Mouse (Mus musculus): ENCODE measurements around the gene Tm6sf1.
"Not testable (repeated sequence)": the region's sequence is repeated elsewhere in the genome, so short reads cannot be mapped to it uniquely, and the experiment has no call there.

Gene Tm6sf1

DNA sequence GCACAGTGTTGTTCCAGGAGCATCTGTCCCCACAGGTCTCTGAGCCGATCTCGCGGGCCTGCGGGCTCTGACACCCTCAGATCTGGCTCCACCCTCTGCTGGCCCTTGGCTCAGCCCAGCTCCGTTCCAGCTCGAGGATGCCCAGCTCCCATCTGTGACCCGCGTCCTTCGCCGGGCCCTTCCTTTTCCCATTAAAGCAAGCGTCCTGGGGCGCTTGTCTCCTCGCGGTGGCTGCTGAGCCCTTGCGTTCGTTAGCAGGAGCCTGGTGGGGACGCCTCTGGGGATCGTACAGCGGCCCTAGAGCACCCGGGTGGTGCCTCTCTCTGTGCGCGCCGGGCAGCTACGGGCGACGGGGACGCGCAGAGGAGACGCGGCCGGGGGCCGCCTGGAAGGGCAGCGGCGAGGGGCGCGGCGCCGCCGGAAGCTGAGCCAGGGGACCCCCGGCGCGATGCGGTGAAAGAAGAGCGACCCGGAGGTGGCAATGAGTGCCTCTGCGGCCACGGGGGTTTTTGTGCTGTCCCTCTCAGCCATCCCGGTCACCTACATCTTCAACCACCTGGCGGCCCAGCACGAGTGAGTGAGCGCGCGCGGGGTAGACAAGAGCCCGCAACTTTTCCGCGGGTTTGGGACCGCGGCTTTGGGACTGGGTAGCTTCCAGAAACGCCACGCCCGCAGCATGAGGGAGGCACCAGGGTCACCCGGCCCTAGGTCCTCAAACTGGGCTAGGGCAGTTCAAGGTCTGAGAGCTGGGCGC lies at the start of gene Tm6sf1:
TSS of gene Tm6sf1 (plus strand) at position 34 of the 754 bp plus-strand sequence.
- DNase-seq, result peak; percentile 68

DNA sequence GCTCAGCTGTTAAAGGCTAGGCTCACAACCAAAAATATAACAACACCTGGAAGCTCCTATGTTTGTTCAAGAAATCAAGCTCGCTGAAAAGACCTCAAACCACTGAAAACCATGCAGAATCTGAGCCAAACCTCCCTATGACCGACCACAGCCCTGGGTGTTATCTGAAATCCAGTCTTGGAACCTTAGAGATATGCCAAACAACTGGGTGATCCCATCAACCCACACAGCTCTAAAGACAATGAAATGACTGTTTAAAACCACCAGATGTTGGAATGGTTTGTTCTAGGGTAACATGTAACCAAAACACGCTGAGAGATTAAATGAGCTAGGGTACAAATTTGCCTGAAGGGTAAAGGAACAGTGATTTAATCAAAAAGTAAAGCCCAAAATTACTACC lies 33.9 kb upstream of the Tm6sf1 start:
- DNase-seq, result no peak

DNA sequence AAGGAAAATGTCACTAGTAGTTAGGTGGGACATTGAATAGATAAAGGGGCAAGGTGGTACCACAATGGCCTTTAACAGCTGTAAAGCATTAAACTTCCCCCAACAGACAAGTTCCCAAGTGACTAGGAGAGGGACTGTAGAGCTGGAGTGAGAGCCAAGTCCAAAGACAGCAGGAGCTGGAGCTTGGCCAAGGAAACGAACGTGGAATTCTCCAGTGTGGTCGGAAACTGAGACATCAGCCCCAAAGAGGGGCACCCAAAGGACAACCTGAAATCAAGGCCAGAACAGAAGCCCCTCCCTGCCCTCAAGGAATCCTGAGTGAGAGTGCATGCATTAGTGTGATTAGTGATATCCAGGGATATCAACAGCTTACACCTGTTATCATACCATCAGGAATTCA lies 33.4 kb upstream of the Tm6sf1 start:
- no peak for DNase-seq

DNA sequence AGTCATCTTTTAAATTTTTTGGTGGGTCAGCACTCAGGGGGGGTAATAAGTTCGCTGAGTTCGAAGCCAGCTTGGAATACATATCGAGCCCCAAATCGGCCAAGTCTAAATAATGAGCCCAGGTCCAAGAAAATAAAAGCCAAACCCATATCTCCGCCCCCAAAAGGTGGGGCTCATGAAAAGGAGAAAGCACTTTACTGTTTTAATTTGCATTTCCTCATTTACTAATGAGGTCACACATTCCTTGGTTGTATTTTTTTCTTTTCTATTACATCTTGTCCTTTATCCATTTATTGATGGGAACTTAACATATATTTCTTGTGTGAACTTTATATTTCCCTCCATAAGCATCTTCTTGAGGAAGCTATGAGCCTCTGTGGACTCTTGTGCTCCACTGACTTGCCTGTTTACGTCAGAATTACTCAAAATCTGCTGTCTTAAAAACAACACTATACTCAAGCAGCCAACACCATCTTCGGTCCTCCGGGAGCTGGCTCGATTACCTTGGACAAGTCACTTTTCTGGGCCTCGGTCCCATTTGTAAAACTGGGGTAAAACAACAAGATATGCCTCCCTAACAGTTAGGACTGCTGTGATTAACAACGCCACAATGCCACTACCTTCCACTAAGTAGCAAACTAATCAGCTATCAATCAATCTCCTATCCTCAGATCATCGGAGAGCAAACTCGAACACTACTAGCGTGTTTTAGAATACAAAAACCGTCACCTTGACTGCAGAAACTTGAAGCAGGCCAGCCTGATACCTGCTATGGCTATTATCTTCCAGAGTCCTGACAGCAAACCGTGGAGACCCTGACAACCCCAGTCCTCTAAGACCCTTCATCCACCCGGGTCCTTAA lies 30.8 kb upstream of the Tm6sf1 start:
- DNase-seq, result peak; percentile 62

DNA sequence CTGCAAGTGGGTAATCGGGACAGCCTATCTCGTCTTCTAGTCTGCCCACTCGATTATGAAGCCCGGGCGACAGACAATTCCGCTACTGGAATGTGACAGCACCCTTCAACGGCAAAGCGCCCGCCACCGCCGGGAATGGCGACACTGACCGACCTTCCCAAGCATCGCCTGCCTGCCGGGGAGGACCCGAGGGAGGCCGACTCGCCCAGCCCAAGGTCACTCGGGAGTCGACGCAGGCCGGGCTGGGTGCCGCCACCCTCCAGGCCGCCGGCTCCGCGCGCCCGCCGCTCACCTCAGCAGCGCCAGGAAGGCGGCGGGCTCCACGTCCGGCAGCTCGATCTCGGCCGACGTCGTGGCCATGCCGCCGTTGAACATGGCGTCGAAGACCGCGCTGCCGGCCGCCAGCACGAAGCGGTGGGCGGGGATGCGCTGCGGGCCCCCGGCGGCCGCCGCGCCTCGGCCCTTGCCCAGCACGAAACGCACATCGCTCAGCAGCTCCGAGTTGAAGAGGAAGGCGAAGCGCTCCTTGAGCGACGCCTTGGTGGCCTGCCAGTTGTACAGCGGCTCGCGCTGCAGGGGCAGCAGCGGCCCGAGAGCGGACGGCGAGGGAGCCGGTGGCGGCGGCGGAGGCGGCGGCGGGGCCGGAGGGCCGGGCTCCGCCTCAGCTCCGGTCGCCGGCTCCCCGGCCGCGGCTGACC lies 30.0 kb upstream of the Tm6sf1 start:
- DNase-seq, result peak; percentile 51

DNA sequence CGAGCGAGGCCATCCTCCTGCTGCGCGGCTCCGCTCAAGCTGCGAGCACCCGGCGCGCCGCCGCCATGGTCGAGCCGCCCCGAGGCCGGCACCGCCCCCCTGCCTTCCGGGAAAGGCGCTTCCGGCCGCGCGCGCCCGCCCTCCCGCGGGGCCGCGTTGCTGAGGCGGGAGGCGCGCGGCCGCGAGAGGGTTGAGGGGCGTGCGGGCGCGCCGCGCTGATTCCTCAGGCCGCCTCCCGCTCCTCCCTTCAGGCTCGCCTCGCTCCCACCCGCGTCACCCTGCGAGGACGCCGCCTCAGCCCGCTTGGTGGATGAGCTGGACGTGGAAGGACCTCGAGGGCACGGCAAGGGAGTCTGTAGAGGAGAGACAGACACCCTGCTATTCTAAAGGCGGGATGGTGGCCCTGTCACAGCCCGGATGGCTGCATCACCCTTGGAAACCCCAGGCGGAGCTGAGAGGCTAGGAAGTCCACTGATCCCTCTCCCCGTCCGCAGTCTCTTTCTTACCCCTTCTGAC lies 29.4 kb upstream of the Tm6sf1 start, which contains the start of gene Btbd1:
TSS of gene Btbd1 (minus strand) at position 53 of the 516 bp plus-strand sequence.
- peak; percentile 87 for DNase-seq

DNA sequence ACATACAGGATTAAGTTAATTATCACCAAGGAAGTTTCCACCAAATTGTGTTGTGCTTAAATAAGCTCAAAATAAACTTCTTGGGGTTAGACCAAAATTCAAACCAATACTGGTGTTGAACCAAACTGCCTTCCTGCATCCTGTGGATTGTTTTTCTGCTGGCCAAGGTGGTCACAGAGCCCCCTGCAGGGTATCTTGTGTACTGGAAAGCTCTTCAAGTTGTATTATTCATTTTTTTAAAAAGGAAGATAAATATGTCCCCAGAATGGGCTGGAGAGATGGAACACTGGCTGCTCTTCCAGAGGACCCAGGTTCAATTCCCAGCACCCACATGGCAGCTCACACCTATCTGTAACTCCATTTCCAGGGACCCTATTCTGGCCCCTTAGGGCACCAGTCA lies 24.0 kb upstream of the Tm6sf1 start:
- no peak for DNase-seq

DNA sequence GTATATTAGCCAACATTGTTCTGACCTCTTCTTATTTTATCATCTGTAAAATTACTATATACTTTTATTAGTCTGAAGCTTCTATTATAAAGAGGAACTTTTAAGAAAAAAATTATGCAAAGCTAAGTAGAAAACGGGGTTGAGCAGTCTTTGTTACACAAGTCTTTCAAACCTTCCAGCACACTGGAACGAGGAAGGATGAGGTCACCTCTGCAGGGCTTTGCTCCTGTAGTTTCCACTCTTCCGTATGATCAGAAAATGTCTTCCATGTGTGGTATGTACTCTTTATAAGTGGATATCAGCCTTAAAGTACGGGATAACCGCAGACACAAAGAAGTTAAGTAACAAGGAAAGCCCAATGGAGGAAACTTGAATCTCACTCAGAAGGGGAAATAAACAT lies 23.4 kb upstream of the Tm6sf1 start:
- DNase-seq, result no peak

DNA sequence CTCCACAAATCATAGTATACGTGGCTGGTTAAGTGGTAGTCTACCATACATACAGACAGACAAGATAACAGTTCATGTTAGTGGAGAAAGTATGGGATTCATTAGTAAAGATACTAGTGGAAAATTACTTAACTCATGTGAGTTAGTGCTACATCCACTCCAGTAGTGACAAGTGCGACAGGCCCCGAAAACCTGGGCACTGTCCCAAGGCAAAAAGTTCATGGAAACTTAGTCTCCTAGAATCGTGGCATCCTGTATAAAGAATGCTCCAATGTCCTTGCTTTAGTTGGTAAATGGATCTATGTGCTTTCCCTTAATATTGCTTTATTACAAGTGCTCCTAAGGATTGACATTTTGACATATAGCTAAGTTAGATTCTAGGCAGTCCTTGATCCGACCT lies 21.0 kb upstream of the Tm6sf1 start:
- not testable (repeated sequence) for DNase-seq

DNA sequence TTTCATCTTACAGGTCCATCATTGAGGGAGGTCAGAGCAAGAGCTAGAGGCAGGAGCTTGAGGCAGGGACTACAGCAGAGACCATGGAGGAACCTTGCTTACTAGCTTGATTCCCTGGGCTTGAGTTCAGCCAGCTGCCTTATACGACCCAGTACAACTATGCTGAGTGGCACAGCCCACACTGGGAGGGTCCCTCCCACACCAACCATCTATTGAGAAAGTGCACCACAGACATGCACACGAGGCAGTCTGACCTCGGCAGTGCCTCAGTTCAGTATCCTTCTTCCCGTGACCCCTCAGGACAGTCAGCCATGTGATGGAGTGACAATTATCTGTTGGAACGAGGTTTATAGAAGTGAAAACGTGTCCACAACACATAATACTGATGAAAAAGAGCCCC lies 19.1 kb upstream of the Tm6sf1 start:
- peak; percentile 44 for DNase-seq

DNA sequence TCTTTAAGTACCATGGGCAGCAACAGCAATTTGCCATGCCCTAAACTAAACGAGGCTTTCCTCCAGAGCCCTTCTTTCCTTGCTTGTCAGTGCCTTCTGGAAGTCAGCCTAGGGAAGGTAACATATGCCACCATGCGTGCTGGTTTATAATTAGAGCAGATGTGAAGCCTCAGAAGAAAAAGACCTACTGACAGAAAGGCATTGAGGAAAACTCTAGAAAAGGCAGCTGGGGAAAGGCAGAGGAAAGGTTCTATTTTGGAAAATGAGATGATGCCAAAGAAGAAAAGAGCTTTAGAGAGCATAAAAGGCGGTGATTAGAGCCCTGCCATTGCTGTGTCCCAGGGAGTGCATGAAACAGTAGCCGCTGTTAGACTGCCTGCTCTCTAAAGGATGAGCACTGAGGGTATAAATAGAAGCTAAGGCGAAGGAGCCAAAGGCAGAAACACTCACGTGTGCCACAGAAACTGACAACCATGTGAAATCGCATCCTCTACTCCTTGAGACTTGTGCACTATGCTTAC lies 18.1 kb upstream of the Tm6sf1 start:
- no peak for DNase-seq

DNA sequence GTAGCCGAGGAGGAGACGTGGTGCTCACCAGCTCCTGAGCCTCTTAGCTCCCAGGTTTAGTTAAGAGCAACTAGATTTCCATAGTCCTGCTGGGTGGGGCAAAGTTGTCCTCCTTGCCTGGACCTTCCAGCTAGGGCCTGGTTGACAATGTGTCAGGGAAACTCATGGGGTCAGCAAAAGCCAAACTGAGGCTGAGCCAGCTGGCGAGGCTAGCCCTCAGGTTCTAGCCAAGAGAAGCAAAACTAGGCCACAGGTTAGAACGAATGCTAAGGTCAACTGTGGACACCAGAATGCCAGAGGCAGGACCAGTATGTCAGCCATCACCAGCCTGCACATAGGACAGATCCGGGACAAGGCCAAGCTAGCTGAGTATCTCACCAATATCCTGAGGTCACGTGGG lies 17.4 kb upstream of the Tm6sf1 start:
- DNase-seq, result no peak

DNA sequence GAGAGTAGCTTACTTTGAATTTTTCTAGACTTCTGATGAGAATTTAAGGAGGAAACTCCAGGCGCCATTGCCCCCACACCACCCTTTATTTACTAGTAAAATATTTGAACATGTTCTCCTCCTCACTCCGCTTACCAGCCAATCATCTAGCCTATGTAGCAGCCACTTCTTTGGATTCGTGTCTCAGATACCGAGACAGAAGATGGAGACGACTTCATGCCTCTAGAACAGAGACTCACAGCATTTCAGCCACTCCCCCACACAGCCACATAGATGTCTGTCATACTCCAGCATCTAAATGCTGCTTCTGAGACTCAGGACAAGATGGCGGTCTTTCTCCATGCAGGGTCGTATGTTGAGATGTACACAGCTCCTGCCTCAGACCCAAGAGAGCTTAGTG lies 16.7 kb upstream of the Tm6sf1 start:
- no peak for DNase-seq

DNA sequence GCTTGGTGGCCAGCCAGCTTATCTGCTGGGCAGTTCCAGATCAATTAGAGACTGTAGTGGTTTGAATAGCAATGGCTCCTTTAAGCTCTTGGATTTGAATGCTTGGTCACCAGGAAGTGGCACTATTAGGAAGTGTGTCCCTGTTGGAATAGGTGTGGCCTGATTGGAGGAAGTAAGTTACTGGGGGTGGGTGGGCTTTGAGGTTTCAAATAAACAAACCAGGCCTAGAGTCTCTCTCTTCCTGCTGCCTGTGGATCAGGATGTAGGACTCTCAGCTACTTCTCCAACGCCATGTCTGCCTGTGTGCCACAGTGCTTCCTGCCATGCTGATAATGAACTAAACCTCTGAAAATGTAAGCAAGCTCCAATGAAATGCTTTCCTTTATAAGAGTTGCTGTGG lies 15.8 kb upstream of the Tm6sf1 start:
- no peak for DNase-seq

DNA sequence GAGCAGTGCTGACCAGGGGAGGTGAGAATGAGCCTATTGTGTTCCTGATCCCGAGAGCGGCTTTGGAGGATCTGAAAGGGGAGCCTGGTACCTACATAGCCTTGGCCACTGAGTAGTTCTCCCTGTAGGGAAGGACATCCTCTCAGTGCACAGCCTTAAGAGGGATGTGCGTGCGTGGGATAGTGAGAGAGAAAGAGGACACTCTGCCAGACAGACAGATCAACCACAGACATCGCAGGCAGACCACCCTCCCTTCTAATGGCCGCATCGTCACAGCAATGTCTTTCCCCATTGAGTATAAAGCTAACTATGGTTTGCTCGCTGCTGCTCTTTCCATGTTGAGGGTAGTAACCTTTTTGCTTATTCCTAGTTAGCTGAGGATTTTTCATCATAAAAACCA lies 14.9 kb upstream of the Tm6sf1 start:
- no peak for DNase-seq

DNA sequence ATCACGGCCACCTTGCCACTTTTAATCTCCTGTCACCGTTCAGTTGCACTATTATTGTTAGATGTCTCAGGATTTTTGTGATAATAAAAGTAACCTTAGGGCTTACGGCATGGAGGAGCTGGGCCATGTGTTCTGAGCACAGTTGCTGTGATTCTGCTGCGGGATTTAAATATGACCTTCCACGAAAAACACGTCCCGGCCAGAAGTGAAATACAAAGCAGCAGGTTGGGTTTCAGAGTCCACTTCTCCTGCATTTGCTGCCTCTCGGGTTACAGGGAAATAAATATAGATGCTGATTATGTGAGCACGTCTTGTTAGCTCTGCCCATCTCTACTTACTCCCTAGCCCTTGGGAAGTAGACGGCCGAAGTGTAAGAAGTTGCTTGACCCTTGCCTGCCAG lies 14.0 kb upstream of the Tm6sf1 start:
- no peak for DNase-seq

DNA sequence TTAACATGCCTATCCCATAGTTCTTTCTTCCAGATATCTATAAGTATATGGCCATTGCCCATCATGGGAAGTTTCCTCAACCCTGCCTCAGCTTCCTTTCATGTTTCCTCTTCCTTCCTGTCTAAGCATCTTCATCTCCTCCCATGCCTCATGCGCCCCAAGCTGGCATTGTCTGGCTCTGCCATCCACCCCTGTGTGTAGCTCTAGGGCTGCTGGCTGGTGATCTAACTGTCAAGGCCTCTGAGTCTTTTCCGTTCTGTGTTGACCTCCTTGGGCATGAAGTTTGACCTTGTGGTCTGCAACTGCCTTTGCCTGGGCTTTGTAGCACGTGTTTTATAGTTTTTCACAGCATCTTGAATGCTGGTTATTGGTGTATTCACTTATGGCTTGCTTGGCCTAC lies 13.5 kb upstream of the Tm6sf1 start:
- DNase-seq, result no peak

DNA sequence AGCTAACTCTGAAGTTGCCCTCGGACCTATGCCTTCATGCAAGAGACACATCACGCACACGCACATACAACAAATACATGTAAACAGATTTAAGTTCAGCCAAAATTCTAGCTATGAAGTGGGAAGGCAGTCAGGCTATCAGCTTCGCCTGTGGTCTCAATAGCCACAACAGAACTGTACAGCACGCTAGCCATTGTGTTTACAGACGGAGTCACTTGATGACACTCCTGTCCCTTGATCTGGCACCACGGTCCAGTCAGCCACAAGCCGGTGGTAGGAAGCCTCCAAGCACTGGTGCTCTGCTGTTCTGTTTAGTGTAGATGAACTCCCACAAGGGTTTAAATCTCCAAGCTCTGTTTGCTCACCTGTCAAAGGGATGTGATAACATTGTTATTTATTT lies 12.8 kb upstream of the Tm6sf1 start:
- no peak for DNase-seq

DNA sequence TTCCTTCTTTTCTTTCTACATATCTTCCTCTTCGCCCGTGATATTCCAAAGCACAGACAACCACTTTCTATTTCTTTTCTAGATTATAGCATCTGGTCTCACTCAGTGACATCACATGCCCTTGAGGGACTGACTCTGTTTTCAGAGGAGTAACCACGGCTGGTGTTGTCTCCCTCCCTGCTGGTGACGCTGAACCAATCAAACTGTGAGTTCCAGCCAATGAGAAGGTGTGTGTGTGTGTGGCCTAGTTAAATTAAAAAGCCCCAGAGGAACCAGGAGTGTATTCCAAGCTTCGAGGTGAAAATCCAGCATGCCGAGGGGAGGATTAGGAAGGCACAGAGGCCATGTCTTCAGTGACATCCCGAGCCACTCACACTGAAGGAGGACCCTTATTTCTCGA lies 11.8 kb upstream of the Tm6sf1 start:
- no peak for DNase-seq

DNA sequence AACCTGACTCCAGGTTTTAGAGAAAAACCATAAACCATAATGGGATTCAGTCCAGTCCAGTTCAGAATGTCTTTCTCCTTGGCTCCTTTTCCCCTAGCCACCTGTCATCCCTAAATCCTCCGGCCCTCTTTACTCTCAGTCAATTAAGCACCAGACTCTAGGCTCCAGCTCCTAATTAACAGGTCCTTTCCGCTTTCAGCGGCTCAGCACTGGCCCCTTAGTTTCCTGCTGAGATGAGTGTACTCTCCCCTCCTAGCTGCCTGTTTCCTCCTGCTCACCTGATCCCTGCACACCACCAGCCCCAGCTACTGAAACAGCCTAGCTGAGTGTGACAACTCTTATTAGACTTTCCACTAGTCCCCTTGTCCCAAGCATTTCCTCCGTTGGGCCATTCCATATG lies 11.0 kb upstream of the Tm6sf1 start:
- DNase-seq, result no peak

DNA sequence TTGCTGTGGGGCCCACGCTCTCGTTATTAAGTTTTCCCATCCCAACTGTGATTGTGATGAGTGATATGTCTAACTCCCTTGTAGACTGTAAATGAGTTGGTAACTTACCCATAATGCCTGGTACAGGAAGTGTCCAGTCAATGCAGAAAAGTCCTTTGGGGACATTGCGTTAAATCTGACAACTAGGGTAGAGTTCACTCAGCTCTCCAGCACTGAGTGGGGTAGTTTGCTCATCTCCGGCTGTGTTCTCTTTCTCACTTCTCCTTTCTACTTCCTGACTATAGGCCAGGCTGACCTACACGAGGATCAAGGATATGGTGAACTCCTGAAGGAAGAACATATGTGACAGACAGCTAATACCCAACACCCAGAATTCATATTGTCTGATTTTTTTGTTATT lies 9.6 kb upstream of the Tm6sf1 start:
- no peak for DNase-seq

DNA sequence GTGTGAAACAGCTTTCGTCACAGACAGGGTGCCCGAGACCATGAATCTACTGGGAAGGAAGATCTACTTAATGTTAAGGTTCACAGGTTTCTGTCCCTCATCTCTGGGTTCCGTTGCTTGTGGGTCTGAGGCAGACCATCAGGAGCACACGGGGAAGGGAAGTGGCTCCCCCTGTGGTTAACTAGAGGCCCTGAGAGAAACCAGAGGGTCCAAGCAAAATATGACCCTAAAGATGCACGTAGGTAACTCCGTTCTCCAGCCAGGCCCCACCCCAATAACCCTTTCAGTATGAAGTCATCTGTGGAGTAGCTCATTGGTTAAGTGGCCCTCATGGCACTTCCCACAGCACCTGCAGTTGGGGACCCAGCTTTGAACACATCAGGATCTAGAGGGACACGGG lies 9.2 kb upstream of the Tm6sf1 start:
- no peak for DNase-seq

DNA sequence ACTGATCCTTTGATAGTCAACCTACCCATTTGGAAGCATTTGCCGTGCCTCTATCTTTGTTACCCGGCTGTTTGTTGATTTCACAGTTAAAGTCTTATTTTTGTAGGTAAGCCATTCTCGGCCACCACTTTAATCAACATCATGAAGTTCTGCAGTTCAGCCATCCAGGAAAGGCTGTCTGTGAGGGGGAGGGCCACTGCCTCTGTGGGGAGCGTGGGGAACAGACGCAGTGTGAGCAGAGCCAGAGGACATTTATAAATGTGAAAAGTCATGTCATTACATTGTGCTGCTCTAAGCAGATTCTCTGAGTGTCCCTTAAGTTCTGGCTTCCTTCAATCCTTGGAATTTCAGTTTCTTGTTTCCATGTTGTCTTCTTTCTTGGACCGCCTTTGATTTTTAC lies 8.6 kb upstream of the Tm6sf1 start:
- DNase-seq, result no peak

All from lung, postnatal 36 days (tissue).